Mouse (Mus musculus): ENCODE results near the gene Skap2. TPM values are rescaled to one million over a fixed set of nuclear protein-coding genes. Genes with fewer than 3 reads are reported as not detected.
A peak's percentile ranks its signal among the peaks of the same experiment; 100 is the strongest.

Skap2 gene
- 10 to 100 TPM in 1 of 2 experiments, 1 to 10 TPM in 1; 8.9 to 10.5 TPM for total RNA-seq (2021)
- long read RNA-seq, experiment 1, transcript Skap2-205 (13 exons, 3,382 nt) = major isoform, 11 of 12 reads
- long read RNA-seq, experiment 1, partial matches to known transcripts = 0 of 12 reads
- long read RNA-seq, experiment 1, other reads (novel, unspliced or antisense) = 1 of 12 reads
- long read RNA-seq, experiment 2, transcript Skap2-205 (13 exons, 3,382 nt) = major isoform, 7 of 10 reads
- long read RNA-seq, experiment 2, partial matches to known transcripts = 1 of 10 reads
- long read RNA-seq, experiment 2, other reads (novel, unspliced or antisense) = 2 of 10 reads

GRCm38 (mm10) chr6:52012409-52013244 lies at the start of gene Skap2:
Skap2 (minus strand) TSS chr6:52012549.
- peak within 1 kb of the TSS; percentile 53; the same call in 1 of the 2 replicates for H3K27ac ChIP-seq
- DNase-seq (ENCODE audit: extremely low spot score in 1 of 2, low spot score in 2 of 2) = peak; percentile 95 to 97
- no peak for TF ChIP-seq CTCF (IDR thresholded peaks at IDR 0.05)
- peak within 1 kb of the TSS; percentile 60 for H3K4me3 ChIP-seq
- intact Hi-C loops (cut with DNase I) = loop anchor here (5.0 kb wide), 2 partner anchors 145 to 835 kb away; partner anchors contain the start of gene Hoxa1

- Histone ChIP-seq H3K27ac (no peak overlapping the region), H3K4me3 (no peak overlapping the region)
- intact Hi-C loops (cut with DNase I) = no loop called here
- DNase-seq (ENCODE audit: extremely low spot score in 1 of 2, low spot score in 2 of 2) = no peak
- TF ChIP-seq CTCF (IDR thresholded peaks at IDR 0.05) = no peak
These were observed 46.6 kb upstream of the Skap2 start for GRCm38 (mm10) chr6:52058899-52059448.

GRCm38 (mm10) chr6:52058120-52058519 lies 45.8 kb upstream of the Skap2 start:
- TF ChIP-seq CTCF (IDR thresholded peaks at IDR 0.05) = no peak
- H3K27ac ChIP-seq = no peak overlapping the region
- no peak overlapping the region for H3K4me3 ChIP-seq
- DNase-seq (ENCODE audit: extremely low spot score in 1 of 2, low spot score in 2 of 2) = no peak
- intact Hi-C loops (cut with DNase I) = no loop called here

GRCm38 (mm10) chr6:52053567-52054561 lies 41.5 kb upstream of the Skap2 start:
- no peak overlapping the region for H3K4me3 ChIP-seq
- no peak for TF ChIP-seq CTCF (IDR thresholded peaks at IDR 0.05)
- H3K27ac ChIP-seq = no peak overlapping the region
- intact Hi-C loops (cut with DNase I) = loop anchor here (2.0 kb wide), 1 partner anchor 21 kb away; no protein-coding TSS in a partner anchor
- no peak for DNase-seq (ENCODE audit: extremely low spot score in 1 of 2, low spot score in 2 of 2)

- H3K27ac ChIP-seq = no peak overlapping the region
- DNase-seq (ENCODE audit: extremely low spot score in 1 of 2, low spot score in 2 of 2) = no peak
- no peak for TF ChIP-seq CTCF (IDR thresholded peaks at IDR 0.05)
- intact Hi-C loops (cut with DNase I) = no loop called here
- H3K4me3 ChIP-seq = no peak overlapping the region
These were observed 37.7 kb upstream of the Skap2 start for GRCm38 (mm10) chr6:52050062-52050461.

- intact Hi-C loops (cut with DNase I) = no loop called here
- no peak overlapping the region for H3K27ac ChIP-seq
- H3K4me3 ChIP-seq = no peak overlapping the region
- TF ChIP-seq CTCF (IDR thresholded peaks at IDR 0.05) = peak; percentile 14; the same call in 1 of the 2 replicates
- DNase-seq (ENCODE audit: extremely low spot score in 1 of 2, low spot score in 2 of 2) = no peak
These were observed 33.2 kb upstream of the Skap2 start for GRCm38 (mm10) chr6:52045517-52045916.

GRCm38 (mm10) chr6:52036077-52036476 lies 23.7 kb upstream of the Skap2 start:
- Histone ChIP-seq H3K4me3 (no peak overlapping the region), H3K27ac (no peak overlapping the region)
- no peak for DNase-seq (ENCODE audit: extremely low spot score in 1 of 2, low spot score in 2 of 2)
- no peak; the same call in none of the 2 replicates for TF ChIP-seq CTCF (IDR thresholded peaks at IDR 0.05)
- intact Hi-C loops (cut with DNase I) = no loop called here

- TF ChIP-seq CTCF (IDR thresholded peaks at IDR 0.05) = no peak
- Histone ChIP-seq H3K27ac (no peak overlapping the region), H3K4me3 (no peak overlapping the region)
- no peak for DNase-seq (ENCODE audit: extremely low spot score in 1 of 2, low spot score in 2 of 2)
- intact Hi-C loops (cut with DNase I) = no loop called here
These were observed 18.8 kb upstream of the Skap2 start for GRCm38 (mm10) chr6:52031181-52031580.

- intact Hi-C loops (cut with DNase I) = no loop called here
- DNase-seq (ENCODE audit: extremely low spot score in 1 of 2, low spot score in 2 of 2) = no peak
- H3K27ac ChIP-seq = no peak overlapping the region
- no peak for TF ChIP-seq CTCF (IDR thresholded peaks at IDR 0.05)
- no peak overlapping the region for H3K4me3 ChIP-seq
These were observed 15.8 kb upstream of the Skap2 start for GRCm38 (mm10) chr6:52028131-52028530.

- no peak overlapping the region for H3K4me3 ChIP-seq
- H3K27ac ChIP-seq = no peak overlapping the region
- DNase-seq (ENCODE audit: extremely low spot score in 1 of 2, low spot score in 2 of 2) = no peak
- no peak for TF ChIP-seq CTCF (IDR thresholded peaks at IDR 0.05)
- intact Hi-C loops (cut with DNase I) = no loop called here
These were observed 14.8 kb upstream of the Skap2 start for GRCm38 (mm10) chr6:52027181-52027580.

GRCm38 (mm10) chr6:52026281-52026680 lies 13.9 kb upstream of the Skap2 start:
- no peak for DNase-seq (ENCODE audit: extremely low spot score in 1 of 2, low spot score in 2 of 2)
- Histone ChIP-seq H3K27ac (no peak overlapping the region), H3K4me3 (no peak overlapping the region)
- no peak for TF ChIP-seq CTCF (IDR thresholded peaks at IDR 0.05)
- intact Hi-C loops (cut with DNase I) = no loop called here
